Comparison of ENCODE assay signal across 14 mouse cellular contexts in the genomic region with DNA sequence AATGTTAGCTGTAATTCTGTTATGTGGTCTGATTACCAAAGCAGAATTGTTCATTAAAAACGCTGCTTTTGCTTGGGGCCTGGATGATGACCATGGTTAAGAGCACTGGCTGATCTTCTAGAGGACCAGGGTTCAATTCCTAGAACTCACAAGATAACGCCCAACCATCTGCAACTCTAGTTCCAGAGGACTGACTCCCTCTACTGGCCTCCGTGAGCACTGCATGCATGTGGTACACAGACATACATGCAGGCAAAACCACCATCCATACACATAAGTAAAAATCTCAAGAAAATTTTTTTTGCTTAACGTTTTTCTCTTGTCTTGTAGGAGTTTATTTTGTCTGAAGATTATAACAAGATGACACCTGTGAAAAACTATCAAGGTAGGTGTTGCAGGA. TPM values are rescaled to one million over a fixed set of nuclear protein-coding genes. Genes with fewer than 3 reads are reported as not detected.
A peak's percentile ranks its signal among the peaks of the same experiment; 100 is the strongest.
DNase-seq lines count a peak whose midpoint lies in the region; ATAC-seq and TF ChIP-seq lines count a peak whose summit lies in the region.
"Had no signal": no experiment of that assay in that cellular context is flagged by ENCODE, and none has a peak within 500 bp of the region (broad histone marks: within the 10 kb centered on the region; RNA-seq: fewer than 3 reads in every experiment).

No protein-coding gene starts in this region.

- intact Hi-C loops in left cerebral cortex, adult 2 months (cut with DNase I): no loop called here
- intact Hi-C loops in left cerebral cortex, postnatal 10 days (cut with DNase I): no loop called here

- peaks cover 5% of the 10 kb centered on the region; the same call in 1 of the 2 replicates for H3K4me1 ChIP-seq in E14TG2a.4 (replicated peaks; ENCODE audit: low read depth, low read length)
- no peaks in the 10 kb centered on the region for H3K4me1 ChIP-seq in small intestine, adult 2 months (ENCODE audit: control insufficient read depth, insufficient read depth, insufficient read length, low read length)
- H3K4me1 ChIP-seq in midbrain, embryonic 11.5 days (ENCODE audit: control insufficient read depth, insufficient read depth, low read length): no peaks in the 10 kb centered on the region
- H3K4me1 ChIP-seq: embryonic facial prominence, embryonic 12.5 days had no signal

- H3K4me3 ChIP-seq in left cerebral cortex, adult 2 months: no peak overlapping the region
- H3K4me3 ChIP-seq in E14TG2a.4 (replicated peaks; ENCODE audit: low read length): no peak overlapping the region
- no peak overlapping the region for H3K4me3 ChIP-seq in small intestine, adult 2 months (ENCODE audit: low read depth, low read length)
- H3K4me3 ChIP-seq in midbrain, embryonic 11.5 days (ENCODE audit: low read depth, low read length): no peak overlapping the region
- H3K4me3 ChIP-seq: embryonic facial prominence, embryonic 12.5 days; myocyte had no signal

- no peak overlapping the region for H3K9ac ChIP-seq in midbrain, embryonic 11.5 days (ENCODE audit: low read length)
- H3K9ac ChIP-seq: embryonic facial prominence, embryonic 12.5 days had no signal

- TF ChIP-seq POLR2A in small intestine, adult 2 months (IDR thresholded peaks at IDR 0.05; ENCODE audit: low read depth, low read length): no peak

- H3K4me2 ChIP-seq in midbrain, embryonic 11.5 days: no peak overlapping the region
- H3K4me2 ChIP-seq: embryonic facial prominence, embryonic 12.5 days had no signal

- H3K9me3 ChIP-seq in E14TG2a.4 (ENCODE audit: low read length): no peaks in the 10 kb centered on the region
- no peaks in the 10 kb centered on the region for H3K9me3 ChIP-seq in midbrain, embryonic 11.5 days (ENCODE audit: control insufficient read depth, low read length)
- H3K9me3 ChIP-seq: embryonic facial prominence, embryonic 12.5 days had no signal

- no peak overlapping the region for H3K27ac ChIP-seq in left cerebral cortex, adult 2 months
- no peak overlapping the region for H3K27ac ChIP-seq in small intestine, adult 2 months (ENCODE audit: insufficient read depth, low read depth, low read length)
- no peak overlapping the region for H3K27ac ChIP-seq in midbrain, embryonic 11.5 days (ENCODE audit: low read depth, low read length)
- H3K27ac ChIP-seq: embryonic facial prominence, embryonic 12.5 days had no signal

- DNase-seq in left cerebral cortex, adult 2 months (ENCODE audit: extremely low spot score in 1 of 2, low spot score in 2 of 2): no peak
- DNase-seq in left cerebral cortex, postnatal 10 days (ENCODE audit: extremely low spot score in 1 of 2, low spot score in 2 of 2): no peak
- DNase-seq in NIH3T3 (ENCODE audit: low read depth): peak; percentile 20
- DNase-seq in urinary bladder, postnatal 10 days (ENCODE audit: low spot score): no peak
- no peak for DNase-seq in midbrain, embryonic 11.5 days (ENCODE audit: low spot score, missing footprints)
- DNase-seq: cerebellum, adult 11 months had no signal

- peak; percentile 35 for TF ChIP-seq CTCF in left cerebral cortex, adult 2 months (IDR thresholded peaks at IDR 0.05)
- peak; percentile 82 for TF ChIP-seq CTCF in E14TG2a.4 (conservative IDR thresholded peaks at IDR 0.05; ENCODE audit: low read length)
- peak; percentile 33; the same call in 1 of the 2 replicates for TF ChIP-seq CTCF in small intestine, adult 2 months (IDR thresholded peaks at IDR 0.05; ENCODE audit: extremely low read depth, insufficient read length, insufficient replicate concordance, low read depth, low read length)

- 84% methylated on average over 4 of the region's 4 CpGs for WGBS in small intestine, adult 2 months
- WGBS in midbrain, embryonic 11.5 days: 88% methylated on average over 4 of the region's 4 CpGs

- no peaks in the 10 kb centered on the region for H3K27me3 ChIP-seq in E14TG2a.4 (ENCODE audit: insufficient read depth, low read length)
- H3K27me3 ChIP-seq in small intestine, adult 2 months (ENCODE audit: control insufficient read depth, insufficient read depth, low read length): no peaks in the 10 kb centered on the region
- no peaks in the 10 kb centered on the region for H3K27me3 ChIP-seq in midbrain, embryonic 11.5 days (ENCODE audit: control insufficient read depth, insufficient read depth, low read length)
- H3K27me3 ChIP-seq: embryonic facial prominence, embryonic 12.5 days had no signal

- ATAC-seq in midbrain, embryonic 11.5 days (ENCODE audit: low FRiP score): no peak
- ATAC-seq: forebrain, embryonic 16.5 days had no signal

- peaks cover 9% of the 10 kb centered on the region for H3K36me3 ChIP-seq in E14TG2a.4 (ENCODE audit: insufficient read depth, low read length)
- peaks cover 7% of the 10 kb centered on the region for H3K36me3 ChIP-seq in small intestine, adult 2 months (ENCODE audit: control insufficient read depth, insufficient read depth, low read length)
- 0 out of 2 replicates have a peak, but pooled peaks cover 3% of the 10 kb centered on the region for H3K36me3 ChIP-seq in midbrain, embryonic 11.5 days (ENCODE audit: control insufficient read depth, insufficient read depth, low read length)

RNA-seq across cellular contexts. Expression of a gene that starts 59.5 kb away (rescaled TPM):
- not detected for total RNA-seq in left cerebral cortex, adult 2 months (2021)
- not detected for total RNA-seq in left cerebral cortex, postnatal 10 days (2021)
- not detected in 2 replicates for polyA plus RNA-seq in small intestine, adult 2 months (2012; rRNA removed)
- not detected in 2 replicates for polyA plus RNA-seq in midbrain, embryonic 11.5 days (2014; fragmentation: Nextera tagmentation; extraction: Ambion mirVana)
- total RNA-seq: granulocyte monocyte progenitor cell, adult 5-6 weeks; hematopoietic stem cell, adult 5-6 weeks; left cerebral cortex, postnatal 14 days had no signal
- polyA plus RNA-seq: embryonic facial prominence, embryonic 12.5 days; forebrain, embryonic 16.5 days had no signal
